Mouse (Mus musculus) spleen, postnatal 4 days (tissue): ENCODE measurements around the gene Fhit.

ENCODE experiments used
- DNase-seq, 2 experiments: peaks; one replicate each; pipeline ENCODE4 v3.0.0; 2022; ENCODE audit warnings: low spot score in 2 of 2

Gene Fhit

DNA sequence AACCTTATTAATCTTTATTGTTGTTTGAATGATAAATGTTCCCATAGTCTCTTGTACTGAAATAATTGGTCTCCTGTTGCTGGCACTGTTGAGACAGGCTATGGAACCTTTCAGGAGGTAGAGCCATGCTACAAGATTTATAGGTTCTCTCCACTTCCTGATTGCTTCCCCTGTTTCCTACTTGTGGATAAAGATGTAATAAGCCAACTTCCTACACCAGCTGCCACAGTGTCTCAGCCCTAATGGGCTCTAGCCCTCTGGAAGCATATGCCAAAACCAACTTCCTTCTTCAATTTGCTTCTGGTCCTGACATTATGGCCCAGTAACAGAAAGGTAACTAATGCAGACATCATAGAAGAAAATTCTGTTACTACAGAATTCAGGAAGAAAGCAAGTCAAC, 652.6 kb downstream of the Fhit start:
- no peak for DNase-seq

- no peak for DNase-seq
Measured at GRCm38 (mm10) chr14:10507560-10507959, 654.3 kb downstream of the Fhit start.

- no peak for DNase-seq
Measured at GRCm38 (mm10) chr14:10485798-10486197, 676.0 kb downstream of the Fhit start.

DNA sequence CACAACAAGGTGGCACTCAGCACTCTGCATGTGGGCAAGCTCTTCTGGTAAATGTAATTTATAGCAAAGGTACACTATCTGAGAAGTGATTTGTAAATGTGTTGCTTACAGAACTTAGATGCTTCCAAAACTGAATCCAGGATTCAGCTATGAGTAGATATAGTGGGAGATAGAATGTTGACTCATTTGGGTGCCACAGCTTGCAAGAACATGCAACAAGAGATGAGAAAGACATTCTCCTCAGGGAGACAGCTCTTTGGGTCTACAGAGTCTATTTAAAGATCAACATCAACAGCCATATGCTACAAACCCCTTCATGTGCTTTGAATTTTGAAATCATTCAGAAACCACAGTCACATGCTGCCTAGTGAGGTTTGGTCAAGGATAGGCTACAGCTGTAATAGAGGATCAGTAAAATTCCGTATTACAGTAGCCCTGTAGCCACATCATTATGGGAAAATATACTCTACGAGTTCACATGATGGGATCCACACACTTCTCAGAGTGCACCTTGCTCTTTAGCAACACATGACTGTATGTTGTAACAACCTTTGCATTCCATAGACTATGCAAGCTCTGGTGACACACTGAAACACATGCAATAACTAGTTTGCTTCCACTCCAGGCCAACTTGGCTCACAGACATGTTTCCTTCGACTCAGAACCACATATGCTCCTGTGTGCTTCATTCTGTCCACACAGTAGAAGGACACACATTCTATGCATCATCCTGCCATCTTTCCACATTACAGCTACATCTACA, 678.8 kb downstream of the Fhit start:
- no peak for DNase-seq

- DNase-seq: no peak
Measured at GRCm38 (mm10) chr14:10481370-10481769, 680.5 kb downstream of the Fhit start.

DNA sequence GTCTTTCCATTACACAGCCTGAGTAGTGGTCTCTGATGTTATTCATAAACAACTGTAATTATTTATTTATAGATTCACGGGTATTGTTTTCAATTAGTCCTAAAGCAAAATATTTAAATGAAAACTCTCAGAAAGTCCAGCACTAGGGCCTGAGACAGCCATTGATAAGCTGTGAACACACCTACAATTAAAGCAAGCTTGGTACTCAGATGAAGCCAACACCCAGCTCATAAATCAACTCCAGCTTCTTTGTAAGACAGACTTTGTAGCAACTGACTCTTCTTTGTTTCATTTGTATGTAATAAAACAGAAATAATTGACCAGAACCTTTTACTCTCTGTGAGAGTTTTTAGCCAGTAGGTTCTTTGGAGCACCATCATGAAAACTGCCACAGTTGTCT, 681.2 kb downstream of the Fhit start:
- no peak for DNase-seq

GRCm38 (mm10) chr14:10453001-10453861, 708.6 kb downstream of the Fhit start:
- DNase-seq: peak; percentile 69 to 74

GRCm38 (mm10) chr14:10452234-10452633, 709.6 kb downstream of the Fhit start:
- DNase-seq: no peak

GRCm38 (mm10) chr14:10445360-10445759, 716.5 kb downstream of the Fhit start:
- no peak for DNase-seq

DNA sequence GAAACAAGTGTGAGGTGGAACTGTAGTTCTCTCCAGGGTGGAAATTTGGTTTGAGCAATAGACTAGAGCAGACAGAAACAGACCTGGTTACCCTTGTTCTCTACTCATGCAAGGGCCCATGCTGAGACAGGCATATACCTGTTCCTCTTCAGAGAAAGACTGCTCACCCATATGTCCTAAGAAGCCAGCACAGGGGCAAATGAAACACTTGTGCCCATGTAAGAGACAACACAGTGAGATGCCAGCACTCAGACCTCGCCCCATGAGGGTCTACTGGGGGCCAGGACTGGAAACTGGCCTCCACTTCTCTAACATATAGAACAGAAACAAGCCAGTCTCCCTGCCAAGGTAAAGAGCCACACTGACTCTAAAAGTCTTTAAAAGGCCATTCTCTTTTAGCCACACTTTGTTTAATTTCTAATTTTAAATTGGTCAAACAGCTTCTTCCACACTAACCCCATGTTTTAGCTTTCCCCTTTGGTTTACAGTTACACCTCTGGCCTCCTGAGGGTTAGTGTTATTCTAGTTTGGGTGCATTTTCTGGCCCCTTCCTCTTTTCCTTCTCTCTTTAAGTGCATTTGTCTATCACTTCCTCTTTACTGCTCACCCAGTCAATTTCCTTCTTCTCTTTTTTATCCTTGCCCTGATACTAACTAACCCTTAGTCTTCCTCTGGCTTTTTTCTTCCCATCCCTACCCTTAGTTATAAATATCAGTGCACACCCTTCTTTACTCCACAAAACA, 722.7 kb downstream of the Fhit start:
- peak in 1 of 2 experiments; percentile 62 for DNase-seq

GRCm38 (mm10) chr14:10436193-10436592, 725.6 kb downstream of the Fhit start:
- no peak for DNase-seq

GRCm38 (mm10) chr14:10432502-10432901, 729.3 kb downstream of the Fhit start:
- no peak for DNase-seq

GRCm38 (mm10) chr14:10430396-10431000, 731.3 kb downstream of the Fhit start:
- DNase-seq: no peak

- DNase-seq: no peak
Measured at GRCm38 (mm10) chr14:10423499-10423898, 738.3 kb downstream of the Fhit start.

- no peak for DNase-seq
Measured at GRCm38 (mm10) chr14:10422261-10422660, 739.6 kb downstream of the Fhit start.

DNA sequence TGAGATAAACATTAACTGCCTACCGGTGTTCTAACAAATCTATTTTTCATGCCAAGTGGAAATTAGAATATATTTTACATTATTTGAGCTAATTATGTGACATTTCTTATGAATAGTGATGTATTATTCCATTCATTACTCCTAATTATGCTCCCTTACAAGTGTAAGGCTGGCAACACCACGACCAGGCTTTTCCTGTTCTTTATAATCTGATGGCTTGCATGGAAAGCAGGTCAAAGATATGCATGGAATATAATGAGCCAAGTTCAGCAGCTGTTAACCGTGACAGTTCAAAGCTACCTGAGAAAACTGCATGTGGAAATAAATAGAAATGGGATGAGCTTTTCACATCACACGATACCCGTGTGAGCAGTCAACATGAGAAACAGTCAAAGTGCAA, 746.8 kb downstream of the Fhit start:
- DNase-seq: no peak

DNA sequence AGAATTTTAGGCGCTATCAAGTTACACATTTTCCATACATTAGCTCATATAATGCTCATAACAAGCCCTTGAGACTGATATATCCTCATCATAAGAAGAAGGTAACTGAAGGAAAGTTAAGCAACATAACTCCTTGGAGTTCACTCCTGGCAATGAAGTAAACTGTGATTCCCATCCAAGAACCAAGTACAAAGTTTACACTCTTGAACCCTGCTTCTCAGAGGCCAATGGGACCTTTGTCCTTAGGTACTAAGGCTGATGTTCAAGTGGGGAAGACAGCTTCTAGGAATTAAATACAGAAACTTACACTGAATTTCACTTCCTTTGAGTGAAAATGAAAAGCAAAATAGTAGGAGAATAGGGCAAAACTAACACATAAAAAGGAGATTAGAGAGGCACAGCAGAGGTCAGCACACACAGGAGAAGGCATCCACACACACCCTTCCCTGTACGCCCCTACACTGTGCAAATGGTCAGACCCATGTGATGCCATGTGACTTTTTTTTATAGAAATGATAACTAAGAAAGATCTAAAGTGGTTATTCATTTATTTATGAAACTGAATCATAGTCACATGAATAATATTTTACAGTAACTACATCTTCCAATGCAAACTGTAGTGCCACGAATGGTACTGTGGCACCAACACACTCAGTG, 752.4 kb downstream of the Fhit start:
- DNase-seq: no peak

GRCm38 (mm10) chr14:10405346-10405745, 756.5 kb downstream of the Fhit start:
- no peak for DNase-seq

DNA sequence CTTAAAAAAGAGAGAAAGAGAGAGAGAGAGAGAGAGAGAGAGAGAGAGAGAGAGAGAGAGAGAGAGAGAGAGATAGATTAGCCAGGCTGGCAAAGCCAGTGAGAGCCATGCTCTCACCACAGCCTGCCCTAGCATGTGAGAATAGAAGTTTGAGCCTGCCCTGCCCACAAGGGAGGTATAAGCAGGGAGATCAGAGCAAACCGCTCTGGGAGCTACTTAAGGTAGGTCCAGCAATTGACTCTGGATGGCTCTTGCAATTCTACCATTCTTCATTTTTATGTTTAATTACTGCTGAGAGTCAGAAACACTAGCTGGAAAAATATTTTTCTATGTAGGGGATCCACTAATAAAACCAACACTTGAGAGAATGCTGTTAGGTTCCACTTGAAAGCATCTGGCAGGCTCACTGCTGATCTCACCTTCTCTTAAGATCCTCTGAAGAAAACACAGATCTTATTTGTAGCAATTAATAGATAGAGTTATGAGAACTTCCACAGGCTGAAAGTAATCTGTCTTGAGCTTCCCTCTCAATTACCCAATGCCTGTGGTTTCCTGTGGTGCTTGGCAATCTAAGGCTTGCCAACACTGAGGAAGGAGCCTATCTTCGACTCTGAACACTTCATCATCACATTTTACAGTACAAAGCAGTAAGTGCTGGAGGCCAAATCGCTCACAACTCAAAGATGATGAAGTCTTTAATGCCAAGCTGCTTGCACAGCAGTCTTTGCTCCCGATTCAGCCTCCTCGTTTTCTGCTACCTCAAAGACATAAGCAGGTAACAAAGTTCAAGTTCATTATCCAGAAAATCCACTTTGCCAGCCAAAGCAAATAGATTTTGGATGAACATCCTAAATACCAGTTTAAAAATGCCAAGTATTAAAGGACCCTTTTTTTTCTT, 793.8 kb downstream of the Fhit start:
- DNase-seq: no peak

GRCm38 (mm10) chr14:10366808-10367207, 795.0 kb downstream of the Fhit start:
- DNase-seq: no peak
